Mouse (Mus musculus) embryonic facial prominence, embryonic 15.5 days (tissue): ENCODE results near the gene Itga9. TPM values are rescaled to one million over a fixed set of nuclear protein-coding genes. Genes with fewer than 3 reads are reported as not detected.

ENCODE experiments used
- ATAC-seq: fragments of 200-750 bp; cut with Nextera tagmentation; 2 replicates; pipeline ENCODE4 v1.8.0; 2017; ENCODE audit warnings: low read depth, moderate TSS enrichment; ENCODE audit not compliant: insufficient number of reproducible peaks, low FRiP score, low TSS enrichment
- H3K27ac ChIP-seq: fragments of 300-500 bp; sonication (generic); replicated peaks from 2 replicates; pipeline ENCODE4 v1.5.1; 2015; ENCODE audit warnings: mild to moderate bottlenecking, inconsistent platforms
- H3K27me3 ChIP-seq: fragments of 300-500 bp; sonication (generic); 2 replicates; pipeline ENCODE4 v1.6.1; 2015; ENCODE audit warnings: inconsistent platforms
- H3K36me3 ChIP-seq: fragments of 300-500 bp; sonication (generic); 2 replicates; pipeline ENCODE4 v1.6.1; 2015; ENCODE audit warnings: mild to moderate bottlenecking, inconsistent platforms
- H3K4me1 ChIP-seq: fragments of 300-500 bp; sonication (generic); 2 replicates; pipeline ENCODE4 v1.6.1; 2015; ENCODE audit warnings: inconsistent platforms
- H3K4me2 ChIP-seq: fragments of 300-500 bp; sonication (generic); replicated peaks from 2 replicates; pipeline ENCODE4 v1.6.1; 2015; ENCODE audit warnings: mild to moderate bottlenecking, inconsistent platforms
- H3K4me3 ChIP-seq: fragments of 300-500 bp; sonication (generic); replicated peaks from 2 replicates; pipeline ENCODE4 v1.5.1; 2015; ENCODE audit warnings: mild to moderate bottlenecking, inconsistent platforms
- H3K9ac ChIP-seq: fragments of 300-500 bp; sonication (generic); 2 replicates; pipeline ENCODE4 v1.6.1; 2015; ENCODE audit warnings: inconsistent platforms
- H3K9me3 ChIP-seq: fragments of 300-500 bp; sonication (generic); replicated peaks from 2 replicates; pipeline ENCODE4 v1.6.1; 2016; ENCODE audit warnings: inconsistent platforms
- WGBS: fragments of 180-500 bp; shearing (Covaris S2); methylation state at CpG from one replicate; pipeline ENCODE4 v1.1.7; 2015; 5-methylcytosine and 5-hydroxymethylcytosine counted together
- polyA plus RNA-seq: library from polyadenylated mRNA; unstranded; fragments of >200 nt; fragmentation: Nextera tagmentation; extraction: Ambion mirVana; gene quantifications from 2 replicates; pipeline ENCODE4 v1.2.1, GENCODE M21; 2015

Gene Itga9
- polyA plus RNA-seq, 1 experiment from 2014 or later, result 14.7 TPM

DNA sequence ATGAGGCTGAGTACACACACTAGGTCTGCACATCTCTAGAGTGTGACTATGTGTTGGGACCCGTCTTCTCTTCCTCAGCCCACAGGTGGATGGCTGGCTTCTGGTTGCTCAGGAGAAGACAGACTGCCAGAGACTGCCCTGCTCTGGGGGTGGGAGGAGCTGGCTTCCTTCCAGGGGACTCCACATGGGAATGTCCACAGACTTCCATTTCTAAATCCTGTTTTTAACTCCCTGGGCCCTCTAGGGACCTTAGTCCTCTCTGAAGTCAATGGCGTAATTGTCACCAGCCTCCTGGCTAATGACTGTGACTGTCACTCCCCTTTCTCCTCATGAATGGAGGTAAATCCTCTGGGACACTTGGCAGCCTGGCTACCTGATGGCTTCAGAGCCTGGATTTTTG lies 45.4 kb downstream of the Itga9 start:
- Histone ChIP-seq H3K4me1 (peaks cover 15% of the 10 kb centered on the region), H3K4me3 (no peak overlapping the region), H3K27ac (peak overlapping the region; percentile 3; the same call in 1 of the 2 replicates), H3K9me3 (no peaks in the 10 kb centered on the region), H3K4me2 (no peak overlapping the region), H3K9ac (no peak overlapping the region), H3K27me3 (no peaks in the 10 kb centered on the region), H3K36me3 (peaks cover 8% of the 10 kb centered on the region; the same call in 1 of the 2 replicates)
- 30% methylated on average over 2 of the region's 2 CpGs for WGBS
- 0 out of 2 replicates have a peak, but pooled peaks have one; percentile 26 for ATAC-seq

GRCm38 (mm10) chr9:118653436-118653835 lies 46.9 kb downstream of the Itga9 start:
- peaks cover 15% of the 10 kb centered on the region for H3K4me1 ChIP-seq
- WGBS, result 31% methylated on average over 1 of the region's 1 CpGs
- no peak overlapping the region for H3K9ac ChIP-seq
- no peaks in the 10 kb centered on the region for H3K9me3 ChIP-seq
- H3K36me3 ChIP-seq, result peaks cover 8% of the 10 kb centered on the region; the same call in 1 of the 2 replicates
- no peak for ATAC-seq
- no peaks in the 10 kb centered on the region for H3K27me3 ChIP-seq
- H3K27ac ChIP-seq, result no peak overlapping the region
- H3K4me3 ChIP-seq, result no peak overlapping the region
- H3K4me2 ChIP-seq, result no peak overlapping the region

- 29% methylated on average over 6 of the region's 6 CpGs for WGBS
- Histone ChIP-seq H3K27ac (no peak overlapping the region), H3K27me3 (no peaks in the 10 kb centered on the region), H3K4me1 (peaks cover 15% of the 10 kb centered on the region), H3K9ac (no peak overlapping the region), H3K4me2 (no peak overlapping the region), H3K36me3 (peaks cover 16% of the 10 kb centered on the region), H3K4me3 (no peak overlapping the region), H3K9me3 (no peaks in the 10 kb centered on the region)
- no peak for ATAC-seq
These were observed 48.5 kb downstream of the Itga9 start for GRCm38 (mm10) chr9:118654969-118655368.

DNA sequence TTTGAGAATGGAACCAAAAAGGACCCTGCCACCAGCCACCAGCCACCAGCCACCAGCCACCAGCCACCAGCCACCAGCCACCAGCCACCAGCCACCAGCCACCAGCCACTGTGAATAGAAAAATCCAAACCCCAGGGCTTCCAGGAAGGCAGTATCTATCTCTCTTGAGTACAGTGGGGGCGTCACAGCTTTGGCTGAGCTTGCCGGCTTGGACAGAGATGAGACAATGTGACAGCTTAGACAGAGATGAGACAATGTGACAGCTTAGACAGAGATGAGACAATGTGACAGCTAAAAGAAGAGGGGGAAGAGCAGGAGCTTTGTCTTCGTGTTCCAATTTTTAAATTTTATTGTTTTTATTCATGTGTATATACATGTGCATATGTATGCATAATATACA lies 49.2 kb downstream of the Itga9 start:
- WGBS, result 89% methylated on average over 3 of the region's 3 CpGs
- no peak overlapping the region for H3K4me2 ChIP-seq
- peaks cover 19% of the 10 kb centered on the region for H3K36me3 ChIP-seq
- ATAC-seq, result no peak
- H3K4me3 ChIP-seq, result no peak overlapping the region
- H3K4me1 ChIP-seq, result peaks cover 15% of the 10 kb centered on the region
- H3K27me3 ChIP-seq, result no peaks in the 10 kb centered on the region
- H3K27ac ChIP-seq, result no peak overlapping the region
- H3K9me3 ChIP-seq, result no peaks in the 10 kb centered on the region
- H3K9ac ChIP-seq, result no peak overlapping the region

DNA sequence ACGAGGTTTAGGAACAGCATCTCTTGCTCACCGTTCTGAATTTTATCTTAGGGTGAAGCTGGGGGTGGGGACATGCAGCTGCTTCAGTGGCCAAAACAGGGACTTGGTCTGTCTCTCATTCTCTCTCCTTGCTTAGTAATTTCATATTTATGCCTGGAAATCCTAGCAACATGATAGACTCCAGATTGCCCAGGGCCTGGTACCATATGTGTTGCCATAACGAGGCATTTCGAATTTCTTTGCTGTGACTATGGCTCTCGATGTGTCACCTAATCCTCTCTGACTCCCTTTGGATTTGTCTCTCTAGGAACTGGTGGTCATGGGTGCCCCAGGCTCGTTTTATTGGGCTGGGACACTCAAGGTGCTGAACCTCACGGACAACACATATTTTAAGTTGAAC lies 51.7 kb downstream of the Itga9 start:
- H3K27me3 ChIP-seq, result no peaks in the 10 kb centered on the region
- peaks cover 33% of the 10 kb centered on the region for H3K36me3 ChIP-seq
- H3K4me2 ChIP-seq, result no peak overlapping the region
- H3K27ac ChIP-seq, result no peak overlapping the region
- H3K9ac ChIP-seq, result no peak overlapping the region
- no peak overlapping the region for H3K4me3 ChIP-seq
- ATAC-seq, result no peak
- WGBS, result 44% methylated on average over 7 of the region's 7 CpGs
- no peaks in the 10 kb centered on the region for H3K9me3 ChIP-seq
- H3K4me1 ChIP-seq, result no peaks in the 10 kb centered on the region

GRCm38 (mm10) chr9:118659809-118660208 lies 53.3 kb downstream of the Itga9 start:
- H3K9me3 ChIP-seq, result no peaks in the 10 kb centered on the region
- ATAC-seq, result no peak
- WGBS, result 86% methylated on average over 5 of the region's 5 CpGs
- no peak overlapping the region for H3K27ac ChIP-seq
- H3K27me3 ChIP-seq, result no peaks in the 10 kb centered on the region
- no peaks in the 10 kb centered on the region for H3K4me1 ChIP-seq
- H3K4me3 ChIP-seq, result no peak overlapping the region
- peaks cover 32% of the 10 kb centered on the region for H3K36me3 ChIP-seq
- no peak overlapping the region for H3K9ac ChIP-seq
- H3K4me2 ChIP-seq, result no peak overlapping the region

- WGBS, result 82% methylated on average over 7 of the region's 7 CpGs
- Histone ChIP-seq H3K4me3 (no peak overlapping the region), H3K27ac (no peak overlapping the region), H3K36me3 (peaks cover 33% of the 10 kb centered on the region), H3K9ac (no peak overlapping the region), H3K4me1 (no peaks in the 10 kb centered on the region), H3K27me3 (no peaks in the 10 kb centered on the region), H3K9me3 (no peaks in the 10 kb centered on the region), H3K4me2 (no peak overlapping the region)
- no peak for ATAC-seq
These were observed 53.8 kb downstream of the Itga9 start for GRCm38 (mm10) chr9:118660259-118660658.

DNA sequence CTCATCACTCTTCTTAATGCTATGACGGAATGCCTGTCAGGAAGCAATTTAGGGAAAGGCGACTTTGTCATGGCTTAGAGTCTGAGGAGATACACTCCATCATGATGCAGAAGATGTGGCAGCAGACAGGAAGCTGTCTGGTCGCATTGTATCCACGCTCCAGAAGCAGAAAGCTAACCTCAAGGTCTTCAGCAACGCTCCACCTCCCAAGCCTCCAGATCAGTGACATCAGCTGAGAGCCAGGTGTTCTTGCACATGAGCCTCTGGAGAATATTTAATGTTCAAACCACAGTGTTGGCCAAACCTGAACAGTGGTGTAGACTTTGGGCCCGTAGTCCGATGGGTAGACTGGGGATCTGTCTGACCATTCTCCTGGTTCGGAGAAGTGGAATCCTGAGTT lies 55.5 kb downstream of the Itga9 start:
- Histone ChIP-seq H3K36me3 (peaks cover 44% of the 10 kb centered on the region), H3K27me3 (no peaks in the 10 kb centered on the region), H3K9ac (no peak overlapping the region), H3K4me2 (no peak overlapping the region), H3K4me3 (no peak overlapping the region), H3K27ac (no peak overlapping the region), H3K4me1 (no peaks in the 10 kb centered on the region), H3K9me3 (no peaks in the 10 kb centered on the region; the same call in 1 of the 2 replicates)
- no peak for ATAC-seq
- WGBS, result 90% methylated on average over 8 of the region's 8 CpGs

GRCm38 (mm10) chr9:118662476-118662875 lies 56.0 kb downstream of the Itga9 start:
- Histone ChIP-seq H3K27ac (no peak overlapping the region), H3K4me2 (no peak overlapping the region), H3K9me3 (no peaks in the 10 kb centered on the region; the same call in 1 of the 2 replicates), H3K27me3 (no peaks in the 10 kb centered on the region), H3K36me3 (peaks cover 44% of the 10 kb centered on the region), H3K9ac (no peak overlapping the region), H3K4me3 (no peak overlapping the region), H3K4me1 (no peaks in the 10 kb centered on the region)
- 91% methylated on average over 10 of the region's 10 CpGs for WGBS
- ATAC-seq, result no peak

- Histone ChIP-seq H3K27me3 (no peaks in the 10 kb centered on the region), H3K27ac (no peak overlapping the region), H3K4me2 (no peak overlapping the region), H3K9me3 (no peaks in the 10 kb centered on the region; the same call in 1 of the 2 replicates), H3K4me3 (no peak overlapping the region), H3K4me1 (no peaks in the 10 kb centered on the region), H3K9ac (no peak overlapping the region), H3K36me3 (peaks cover 50% of the 10 kb centered on the region)
- ATAC-seq, result no peak
- 80% methylated on average over 6 of the region's 6 CpGs for WGBS
These were observed 57.4 kb downstream of the Itga9 start for GRCm38 (mm10) chr9:118663938-118664337.

DNA sequence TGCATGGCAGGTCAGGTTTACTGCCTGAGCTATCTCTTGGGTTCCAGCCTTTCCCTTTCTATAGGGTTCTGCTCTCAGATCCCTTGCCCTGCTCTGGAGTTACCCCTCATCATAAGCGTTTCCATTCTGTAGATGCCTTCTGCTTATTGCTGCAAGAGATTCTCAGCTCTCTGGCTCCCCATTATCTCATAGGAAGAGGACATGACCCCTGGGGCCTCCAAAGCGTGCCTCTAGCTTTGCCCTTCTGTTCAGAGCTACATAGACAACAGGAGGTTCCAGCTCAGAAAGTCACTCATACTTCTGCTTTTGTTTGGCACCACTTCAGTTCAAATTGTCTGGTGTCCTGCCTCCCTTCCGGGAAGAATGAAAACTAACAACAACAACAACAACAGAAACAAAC lies 59.6 kb downstream of the Itga9 start:
- Histone ChIP-seq H3K4me3 (no peak overlapping the region), H3K4me1 (no peaks in the 10 kb centered on the region), H3K9ac (no peak overlapping the region), H3K27me3 (no peaks in the 10 kb centered on the region), H3K27ac (no peak overlapping the region), H3K4me2 (no peak overlapping the region), H3K36me3 (peaks cover 56% of the 10 kb centered on the region), H3K9me3 (no peaks in the 10 kb centered on the region; the same call in 1 of the 2 replicates)
- WGBS, result 83% methylated on average over 3 of the region's 3 CpGs
- no peak for ATAC-seq

GRCm38 (mm10) chr9:118669696-118670095 lies 63.2 kb downstream of the Itga9 start:
- Histone ChIP-seq H3K4me2 (no peak overlapping the region), H3K27ac (no peak overlapping the region), H3K27me3 (no peaks in the 10 kb centered on the region), H3K4me1 (no peaks in the 10 kb centered on the region), H3K9me3 (no peaks in the 10 kb centered on the region; the same call in 1 of the 2 replicates), H3K36me3 (peaks cover 44% of the 10 kb centered on the region), H3K4me3 (no peak overlapping the region), H3K9ac (no peak overlapping the region)
- ATAC-seq, result no peak
- WGBS, result 64% methylated on average over 3 of the region's 3 CpGs
